Mouse (Mus musculus) splenic B cell, adult 2 months (primary cell): Measurements from ENCODE around the gene Mcur1.
A peak's percentile ranks its signal among the peaks of the same experiment; 100 is the strongest.

Experiments
- DNase-seq: peaks from one replicate; pipeline ENCODE4 v3.0.0-alpha.2; 2011; ENCODE audit warnings: low read depth, low spot score
- H3K27me3 ChIP-seq: 2 replicates; pipeline ENCODE4 v1.6.1; 2012; ENCODE audit warnings: mild to moderate bottlenecking, low read length, moderate library complexity, mixed read lengths; ENCODE audit not compliant: control insufficient read depth, poor library complexity, insufficient read depth, severe bottlenecking
- H3K36me3 ChIP-seq: 2 replicates; pipeline ENCODE4 v1.6.1; 2012; ENCODE audit warnings: mild to moderate bottlenecking, low read length, moderate library complexity, mixed read lengths; ENCODE audit not compliant: control insufficient read depth, poor library complexity, insufficient read depth, severe bottlenecking

Mcur1 gene

GRCm38 (mm10) chr13:43554827-43555226, 5.2 kb downstream of the Mcur1 start:
- Histone ChIP-seq H3K27me3 (no peaks in the 10 kb centered on the region), H3K36me3 (peaks cover 2% of the 10 kb centered on the region)
- DNase-seq = peak; percentile 70

GRCm38 (mm10) chr13:43550676-43551075, 9.3 kb downstream of the Mcur1 start:
- peaks cover 2% of the 10 kb centered on the region for H3K36me3 ChIP-seq
- DNase-seq = no peak
- H3K27me3 ChIP-seq = no peaks in the 10 kb centered on the region

- DNase-seq = peak; percentile 29
- Histone ChIP-seq H3K36me3 (peaks cover 2% of the 10 kb centered on the region), H3K27me3 (no peaks in the 10 kb centered on the region)
These were observed 10.1 kb downstream of the Mcur1 start for GRCm38 (mm10) chr13:43549870-43550269.

- peaks cover 3% of the 10 kb centered on the region for H3K36me3 ChIP-seq
- no peaks in the 10 kb centered on the region for H3K27me3 ChIP-seq
- DNase-seq = peak; percentile 55
These were observed 10.8 kb downstream of the Mcur1 start for GRCm38 (mm10) chr13:43549078-43549698.

- Histone ChIP-seq H3K27me3 (no peaks in the 10 kb centered on the region), H3K36me3 (peaks cover 6% of the 10 kb centered on the region)
- no peak for DNase-seq
These were observed 11.4 kb downstream of the Mcur1 start for GRCm38 (mm10) chr13:43548617-43549016.

GRCm38 (mm10) chr13:43546861-43547260, 13.1 kb downstream of the Mcur1 start:
- H3K27me3 ChIP-seq = no peaks in the 10 kb centered on the region
- peak; percentile 88 for DNase-seq
- peaks cover 4% of the 10 kb centered on the region; the same call in 1 of the 2 replicates for H3K36me3 ChIP-seq

- 0 out of 2 replicates have a peak, but pooled peaks cover 5% of the 10 kb centered on the region for H3K36me3 ChIP-seq
- H3K27me3 ChIP-seq = no peaks in the 10 kb centered on the region
- no peak for DNase-seq
These were observed 19.7 kb downstream of the Mcur1 start for GRCm38 (mm10) chr13:43540205-43540815.

- H3K27me3 ChIP-seq = no peaks in the 10 kb centered on the region
- 0 out of 2 replicates have a peak, but pooled peaks cover 5% of the 10 kb centered on the region for H3K36me3 ChIP-seq
- no peak for DNase-seq
These were observed 20.6 kb downstream of the Mcur1 start for GRCm38 (mm10) chr13:43539409-43539808.

GRCm38 (mm10) chr13:43537854-43538253, 22.1 kb downstream of the Mcur1 start:
- Histone ChIP-seq H3K36me3 (0 out of 2 replicates have a peak, but pooled peaks cover 2% of the 10 kb centered on the region), H3K27me3 (no peaks in the 10 kb centered on the region)
- no peak for DNase-seq

GRCm38 (mm10) chr13:43534015-43534414, 26.0 kb downstream of the Mcur1 start:
- no peak for DNase-seq
- no peaks in the 10 kb centered on the region for H3K36me3 ChIP-seq
- no peaks in the 10 kb centered on the region for H3K27me3 ChIP-seq

GRCm38 (mm10) chr13:43530832-43531693, 28.9 kb downstream of the Mcur1 start:
- DNase-seq = no peak
- no peaks in the 10 kb centered on the region; the same call in 1 of the 2 replicates for H3K27me3 ChIP-seq

GRCm38 (mm10) chr13:43530129-43530831, 29.7 kb downstream of the Mcur1 start:
- no peak for DNase-seq
- Histone ChIP-seq H3K27me3 (no peaks in the 10 kb centered on the region; the same call in 1 of the 2 replicates), H3K36me3 (no peaks in the 10 kb centered on the region)

More at GRCm38 (mm10) chr13:43530832-43531693, 28.9 kb downstream of the Mcur1 start:
- no peaks in the 10 kb centered on the region for H3K36me3 ChIP-seq

- DNase-seq = no peak
- Histone ChIP-seq H3K27me3 (no peaks in the 10 kb centered on the region; the same call in 1 of the 2 replicates), H3K36me3 (no peaks in the 10 kb centered on the region)
These were observed 33.7 kb downstream of the Mcur1 start for GRCm38 (mm10) chr13:43526289-43526688.

- Histone ChIP-seq H3K36me3 (no peaks in the 10 kb centered on the region), H3K27me3 (no peaks in the 10 kb centered on the region; the same call in 1 of the 2 replicates)
- no peak for DNase-seq
These were observed 34.4 kb downstream of the Mcur1 start for GRCm38 (mm10) chr13:43525363-43526134.
